Mouse (Mus musculus) urinary bladder, adult 18-20 months (tissue): Measurements from ENCODE around the gene Tiprl.

Source experiments
- DNase-seq, 2 experiments: peaks; one replicate each; pipeline ENCODE4 v3.0.0; 2022; ENCODE audit warnings: low spot score in 2 of 2, mixed read lengths in 2 of 2

Tiprl gene

DNA sequence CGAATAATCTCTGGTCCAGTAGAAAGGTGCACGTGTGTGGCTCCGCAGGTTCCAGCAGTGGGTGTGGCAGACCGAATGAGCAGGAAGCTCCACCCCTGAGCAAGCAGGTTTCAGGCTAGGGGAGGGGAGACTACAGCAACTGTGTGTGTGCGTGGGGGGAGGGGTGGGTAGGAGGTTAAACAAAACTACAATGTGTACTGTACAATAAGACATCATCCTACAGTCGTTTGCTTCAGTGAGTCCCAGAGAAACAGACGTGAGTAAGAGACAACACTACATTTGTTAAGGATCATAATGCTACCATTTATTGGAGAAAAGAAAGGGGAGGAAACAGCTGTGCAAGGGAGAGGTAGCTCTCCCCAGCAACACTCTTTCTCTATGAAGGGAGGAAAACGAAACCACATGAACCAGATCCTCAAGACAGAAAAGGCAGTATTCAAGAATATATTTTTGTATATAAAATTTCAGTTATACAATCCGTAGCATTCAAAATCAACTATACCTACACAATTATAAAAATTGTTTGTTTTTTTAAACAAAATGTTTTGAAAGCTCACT lies 62.7 kb downstream of the Tiprl start:
- no peak for DNase-seq

DNA sequence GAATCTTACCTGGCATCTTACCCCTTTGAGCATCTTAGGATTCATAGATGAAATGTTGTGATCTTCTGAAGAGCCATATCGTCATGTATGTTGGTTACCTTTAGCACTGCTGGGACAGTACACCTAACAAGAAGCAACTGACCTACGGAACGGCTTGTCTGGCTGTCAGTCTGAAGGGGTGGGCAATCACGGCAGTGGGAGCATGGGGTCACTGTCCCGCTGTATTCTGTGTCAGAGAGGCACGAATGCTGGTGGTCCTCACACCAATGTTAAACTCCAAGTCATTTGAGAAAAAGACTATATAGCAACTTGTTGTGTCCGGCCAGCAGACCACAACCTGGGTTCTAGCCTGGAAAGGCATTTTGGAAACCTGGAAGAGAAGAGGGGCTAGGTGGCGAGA lies 65.5 kb downstream of the Tiprl start:
- DNase-seq: no peak

DNA sequence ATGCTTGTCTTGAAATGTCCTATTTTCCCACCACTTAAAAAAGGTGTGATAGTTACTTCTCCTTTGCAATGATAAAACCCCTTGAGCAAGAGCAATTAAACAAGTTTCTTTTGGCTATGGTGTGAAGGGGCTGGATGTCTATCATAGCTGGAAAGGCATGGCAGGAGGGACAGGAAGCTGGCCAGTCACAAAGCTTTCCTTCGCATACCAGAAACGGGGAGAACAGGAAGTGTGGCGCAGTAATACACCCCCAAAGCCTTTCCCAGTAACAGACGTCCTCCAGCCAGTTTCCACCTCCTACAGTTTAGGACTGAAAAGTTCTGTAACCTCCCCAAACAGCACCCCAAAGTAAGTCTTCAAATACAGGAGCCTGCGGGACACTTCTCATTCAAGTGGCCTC lies 66.6 kb downstream of the Tiprl start:
- no peak for DNase-seq

DNA sequence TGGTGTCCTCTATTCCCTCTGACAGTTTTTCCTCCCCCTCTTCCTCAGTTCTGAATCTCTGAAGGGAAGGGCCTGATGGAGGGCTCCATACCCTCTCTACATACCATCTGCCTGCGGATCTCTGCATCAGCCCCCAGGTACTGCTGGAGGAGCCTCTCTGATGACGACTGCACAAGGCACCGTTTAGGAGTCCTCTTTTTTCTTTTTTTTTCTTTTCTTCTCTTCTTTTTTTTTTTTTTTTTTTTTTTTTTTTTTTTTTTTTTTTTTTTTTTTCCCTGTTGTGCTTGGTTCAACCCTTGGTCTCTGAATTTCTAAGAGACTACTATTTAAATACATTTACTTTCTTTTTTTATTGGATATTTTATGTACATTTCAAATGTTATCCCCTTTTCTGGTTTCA lies 67.3 kb downstream of the Tiprl start:
- no peak for DNase-seq

DNA sequence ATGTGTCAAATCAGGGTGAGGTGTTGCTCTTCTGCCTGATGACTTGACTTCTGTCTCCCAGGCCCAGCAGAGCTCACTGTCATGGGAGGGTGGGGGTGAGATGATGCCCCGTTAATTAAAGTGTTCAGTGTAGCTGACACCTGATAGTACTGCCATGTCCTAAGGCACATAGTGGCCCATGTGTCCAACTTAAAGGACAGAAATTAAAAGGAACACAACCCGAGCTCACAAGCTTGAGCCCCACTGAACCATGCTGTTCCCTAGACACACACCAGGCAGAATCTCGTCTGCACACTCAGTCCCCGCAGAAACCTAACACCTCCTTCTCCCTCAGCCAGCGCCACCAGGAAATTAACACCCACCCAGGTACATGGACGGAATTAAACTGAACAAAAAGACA lies 71.9 kb downstream of the Tiprl start:
- no peak for DNase-seq
